Mouse (Mus musculus) limb, embryonic 11.5 days (tissue): Measurements from ENCODE around the gene Lcn3. TPM values are rescaled to one million over a fixed set of nuclear protein-coding genes. Genes with fewer than 3 reads are reported as not detected.

Experiments
- ATAC-seq: fragments of 200-750 bp; cut with Nextera tagmentation; 2 replicates; pipeline ENCODE4 v1.8.0; 2017; ENCODE audit warnings: low read depth; ENCODE audit not compliant: insufficient number of reproducible peaks, low FRiP score, low TSS enrichment
- DNase-seq: peaks from one replicate; pipeline ENCODE4 v3.0.0-alpha.2; 2015; ENCODE audit warnings: low spot score
- H3K27ac ChIP-seq: fragments of 300-500 bp; sonication (generic); replicated peaks from 2 replicates; pipeline ENCODE4 v1.5.1; 2014; ENCODE audit warnings: low read depth, mild to moderate bottlenecking, low read length
- H3K27me3 ChIP-seq: fragments of 300-500 bp; sonication (generic); 2 replicates; pipeline ENCODE4 v1.6.1; 2014; ENCODE audit warnings: mild to moderate bottlenecking, low read length, mixed read lengths; ENCODE audit not compliant: control insufficient read depth, insufficient read depth
- H3K36me3 ChIP-seq: fragments of 300-500 bp; sonication (generic); 2 replicates; pipeline ENCODE4 v1.6.1; 2014; ENCODE audit warnings: mild to moderate bottlenecking, low read length, moderate library complexity, mixed read lengths; ENCODE audit not compliant: control insufficient read depth, insufficient read depth
- H3K4me1 ChIP-seq: fragments of 300-500 bp; sonication (generic); 2 replicates; pipeline ENCODE4 v1.6.1; 2014; ENCODE audit warnings: low read length, mixed read lengths; ENCODE audit not compliant: control insufficient read depth, insufficient read depth
- H3K4me2 ChIP-seq: fragments of 300-500 bp; sonication (generic); 2 replicates; pipeline ENCODE4 v1.6.1; 2014; ENCODE audit warnings: low read depth, mild to moderate bottlenecking, moderate library complexity; ENCODE audit not compliant: severe bottlenecking
- H3K4me3 ChIP-seq: fragments of 300-500 bp; sonication (generic); 2 replicates; pipeline ENCODE4 v1.5.1; 2014; ENCODE audit warnings: low read depth, low read length
- H3K9ac ChIP-seq: fragments of 300-500 bp; sonication (generic); 2 replicates; pipeline ENCODE4 v1.6.1; 2014; ENCODE audit warnings: mild to moderate bottlenecking, low read length
- H3K9me3 ChIP-seq: fragments of 300-500 bp; sonication (generic); 2 replicates; pipeline ENCODE4 v1.6.1; 2016; ENCODE audit warnings: low read length; ENCODE audit not compliant: control insufficient read depth
- WGBS: fragments of 180-500 bp; shearing (Covaris S2); extraction: QIAGEN DNeasy Blood & Tissue Kit; methylation state at CpG from one replicate; pipeline ENCODE4 v1.1.7; 2014; 5-methylcytosine and 5-hydroxymethylcytosine counted together
- polyA plus RNA-seq: library from polyadenylated mRNA; unstranded; fragments of >200 nt; fragmentation: Nextera tagmentation; extraction: Ambion mirVana; gene quantifications from 2 replicates; pipeline ENCODE4 v1.2.1, GENCODE M21; 2014

Gene Lcn3
- polyA plus RNA-seq, 1 experiment from 2014 or later, result not detected

GRCm38 (mm10) chr2:25774640-25775039, 9.3 kb downstream of the Lcn3 start:
- ATAC-seq, result no peak

GRCm38 (mm10) chr2:25775991-25776390, 10.6 kb downstream of the Lcn3 start:
- no peak overlapping the region for H3K9ac ChIP-seq
- no peak overlapping the region for H3K27ac ChIP-seq
- no peak for DNase-seq
- no peaks in the 10 kb centered on the region for H3K27me3 ChIP-seq
- no peaks in the 10 kb centered on the region for H3K4me1 ChIP-seq
- no peaks in the 10 kb centered on the region for H3K9me3 ChIP-seq
- 80% methylated on average over 3 of the region's 3 CpGs for WGBS
- H3K4me3 ChIP-seq, result no peak overlapping the region
- H3K36me3 ChIP-seq, result no peaks in the 10 kb centered on the region
- H3K4me2 ChIP-seq, result no peak overlapping the region
- ATAC-seq, result no peak

More at GRCm38 (mm10) chr2:25774640-25775039, 9.3 kb downstream of the Lcn3 start:
- no peak overlapping the region for H3K4me2 ChIP-seq
- no peak overlapping the region for H3K4me3 ChIP-seq
- no peaks in the 10 kb centered on the region for H3K36me3 ChIP-seq
- no peak overlapping the region for H3K9ac ChIP-seq
- DNase-seq, result no peak
- no peak overlapping the region for H3K27ac ChIP-seq
- H3K27me3 ChIP-seq, result no peaks in the 10 kb centered on the region
- H3K4me1 ChIP-seq, result no peaks in the 10 kb centered on the region
- 89% methylated on average over 2 of the region's 2 CpGs for whole genome bisulfite sequencing
- no peaks in the 10 kb centered on the region for H3K9me3 ChIP-seq

- H3K4me2 ChIP-seq, result no peak within 1 kb of the TSS
- no peaks in the 10 kb centered on the region for H3K27me3 ChIP-seq
- WGBS, result 90% methylated on average over 1 of the region's 1 CpGs
- no peak within 1 kb of the TSS for H3K27ac ChIP-seq
- ATAC-seq (no peak), DNase-seq (no peak)
- no peak within 1 kb of the TSS for H3K9ac ChIP-seq
- no peaks in the 10 kb centered on the region for H3K9me3 ChIP-seq
- H3K36me3 ChIP-seq, result no peaks in the 10 kb centered on the region
- no peak within 1 kb of the TSS for H3K4me3 ChIP-seq
- no peaks in the 10 kb centered on the region for H3K4me1 ChIP-seq
These were observed 11.3 kb downstream of the Lcn3 start, which contains the start of gene Lcn11 for GRCm38 (mm10) chr2:25776717-25777116. Gene Lcn11, plus strand, starts transcription at chr2:25777017.

GRCm38 (mm10) chr2:25779076-25779475, 13.7 kb downstream of the Lcn3 start:
- no peak for ATAC-seq
- WGBS, result 93% methylated on average over 9 of the region's 9 CpGs
- Histone ChIP-seq H3K4me2 (no peak overlapping the region), H3K36me3 (no peaks in the 10 kb centered on the region), H3K27ac (no peak overlapping the region), H3K9ac (no peak overlapping the region), H3K4me3 (no peak overlapping the region), H3K4me1 (no peaks in the 10 kb centered on the region), H3K9me3 (no peaks in the 10 kb centered on the region), H3K27me3 (no peaks in the 10 kb centered on the region)
- DNase-seq, result no peak

GRCm38 (mm10) chr2:25780921-25781320, 15.6 kb downstream of the Lcn3 start:
- no peaks in the 10 kb centered on the region for H3K36me3 ChIP-seq
- WGBS, result 45% methylated on average over 4 of the region's 4 CpGs
- H3K4me3 ChIP-seq, result no peak overlapping the region
- H3K27ac ChIP-seq, result no peak overlapping the region
- H3K4me2 ChIP-seq, result no peak overlapping the region
- H3K27me3 ChIP-seq, result no peaks in the 10 kb centered on the region
- DNase-seq (no peak), ATAC-seq (no peak)
- no peaks in the 10 kb centered on the region for H3K4me1 ChIP-seq
- no peaks in the 10 kb centered on the region for H3K9me3 ChIP-seq
- H3K9ac ChIP-seq, result no peak overlapping the region

GRCm38 (mm10) chr2:25781957-25782356, 16.6 kb downstream of the Lcn3 start, which contains the start of gene Gm13539:
Gene Gm13539, plus strand, starts transcription at chr2:25782257.
- DNase-seq (no peak), ATAC-seq (no peak)
- no peaks in the 10 kb centered on the region for H3K36me3 ChIP-seq
- 84% methylated on average over 3 of the region's 3 CpGs for WGBS
- no peak within 1 kb of the TSS for H3K4me2 ChIP-seq
- H3K27ac ChIP-seq, result no peak within 1 kb of the TSS
- H3K9me3 ChIP-seq, result no peaks in the 10 kb centered on the region
- no peaks in the 10 kb centered on the region for H3K27me3 ChIP-seq
- H3K4me3 ChIP-seq, result no peak within 1 kb of the TSS
- no peaks in the 10 kb centered on the region for H3K4me1 ChIP-seq
- no peak within 1 kb of the TSS for H3K9ac ChIP-seq

- Histone ChIP-seq H3K4me3 (no peak overlapping the region), H3K4me2 (no peak overlapping the region), H3K4me1 (no peaks in the 10 kb centered on the region), H3K9ac (no peak overlapping the region), H3K9me3 (no peaks in the 10 kb centered on the region), H3K27ac (no peak overlapping the region), H3K36me3 (no peaks in the 10 kb centered on the region), H3K27me3 (no peaks in the 10 kb centered on the region)
- ATAC-seq (no peak), DNase-seq (no peak)
- 75% methylated on average over 5 of the region's 5 CpGs for WGBS
These were observed 20.4 kb downstream of the Lcn3 start for GRCm38 (mm10) chr2:25785573-25786322.

- no peaks in the 10 kb centered on the region for H3K9me3 ChIP-seq
- H3K27ac ChIP-seq, result no peak overlapping the region
- no peaks in the 10 kb centered on the region for H3K36me3 ChIP-seq
- no peaks in the 10 kb centered on the region for H3K27me3 ChIP-seq
- H3K4me2 ChIP-seq, result no peak overlapping the region
- WGBS, result 91% methylated on average over 3 of the region's 3 CpGs
- no peak overlapping the region for H3K9ac ChIP-seq
- DNase-seq, result no peak
- no peak overlapping the region for H3K4me3 ChIP-seq
- no peak for ATAC-seq
- H3K4me1 ChIP-seq, result no peaks in the 10 kb centered on the region
These were observed 23.7 kb downstream of the Lcn3 start for GRCm38 (mm10) chr2:25789092-25789491.

GRCm38 (mm10) chr2:25797635-25798034, 32.3 kb downstream of the Lcn3 start:
- no peak overlapping the region for H3K9ac ChIP-seq
- no peak overlapping the region for H3K27ac ChIP-seq
- no peak overlapping the region for H3K4me2 ChIP-seq
- H3K36me3 ChIP-seq, result no peaks in the 10 kb centered on the region
- H3K27me3 ChIP-seq, result no peaks in the 10 kb centered on the region
- DNase-seq, result peak; percentile 27
- H3K4me3 ChIP-seq, result no peak overlapping the region
- H3K9me3 ChIP-seq, result no peaks in the 10 kb centered on the region
- 33% methylated on average over 2 of the region's 2 CpGs for WGBS
- no peak for ATAC-seq
- H3K4me1 ChIP-seq, result no peaks in the 10 kb centered on the region
